Mouse (Mus musculus): ENCODE results near the gene Churc1.
"Not testable (repeated sequence)": the region's sequence is repeated elsewhere in the genome, so short reads cannot be mapped to it uniquely, and the experiment has no call there.

Gene Churc1

DNA sequence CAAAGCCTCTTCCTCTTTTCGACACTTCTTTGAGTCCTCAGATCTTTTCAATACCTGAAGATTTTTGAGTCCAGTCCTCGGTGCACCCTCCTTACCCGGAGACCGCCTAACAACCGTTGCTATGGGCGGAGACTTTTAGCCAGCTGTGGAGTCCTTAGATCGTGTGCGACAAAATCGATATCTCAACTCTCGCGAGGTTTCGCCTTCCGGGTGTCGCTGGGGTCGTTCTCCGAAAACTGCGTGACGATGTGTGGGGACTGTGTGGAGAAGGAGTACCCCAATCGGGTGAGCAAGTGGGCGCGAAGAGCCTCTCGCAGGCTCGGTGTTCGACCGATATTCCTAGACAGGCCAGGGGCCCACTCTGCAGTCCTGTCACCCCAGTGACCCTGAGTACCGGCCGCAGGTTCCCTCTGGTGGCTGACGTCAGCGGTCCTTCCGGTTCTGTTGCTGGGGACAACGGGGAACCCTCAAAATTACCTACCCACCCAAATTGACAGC, at the start of gene Churc1, which contains the start of gene Fntb:
TSS of gene Churc1 (plus strand) at position 185 of the 498 bp plus-strand sequence.
TSS of gene Fntb (plus strand) at position 236 of the 498 bp plus-strand sequence.
- peak; percentile 84 to 90 for DNase-seq (ENCODE audit: low spot score in 2 of 2)

DNA sequence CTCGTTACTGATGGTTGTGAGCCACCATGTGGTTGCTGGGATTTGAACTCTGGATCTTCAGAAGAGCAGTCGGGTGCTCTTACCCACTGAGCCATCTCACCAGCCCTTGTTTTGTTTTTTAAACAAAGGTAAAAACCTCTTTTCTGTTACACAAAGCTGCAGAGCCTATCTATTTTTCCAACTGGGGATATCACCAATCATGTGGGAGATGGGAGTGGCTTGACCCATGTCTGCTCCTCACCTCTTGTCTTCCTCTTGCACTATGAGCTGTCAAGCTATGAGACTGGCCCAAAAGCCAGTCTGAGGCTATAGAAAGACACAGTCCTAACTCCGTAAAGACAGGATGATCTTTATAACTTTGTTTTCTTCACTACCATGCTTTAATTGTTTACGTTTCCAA, 47.0 kb upstream of the Churc1 start:
- DNase-seq (ENCODE audit: low spot score in 2 of 2) = no peak

DNA sequence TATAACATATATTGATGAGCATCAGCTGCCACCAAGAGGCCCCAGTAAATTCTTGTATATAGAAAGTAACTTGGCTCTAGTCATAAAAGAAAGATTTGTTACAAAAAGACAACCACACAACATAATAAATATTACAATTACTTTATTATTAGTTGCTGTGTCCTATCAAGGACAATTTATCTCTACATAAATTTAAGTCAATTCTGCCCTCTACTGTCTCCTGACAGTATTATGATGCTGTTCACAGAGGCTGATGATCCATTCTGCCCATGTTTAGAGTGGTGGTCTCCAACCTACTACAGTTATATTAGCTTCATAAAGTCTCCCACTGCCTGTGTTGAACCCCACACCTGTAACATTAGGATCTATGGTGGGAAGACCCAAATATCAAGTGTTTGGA, 44.8 kb upstream of the Churc1 start:
- no peak for DNase-seq (ENCODE audit: low spot score in 2 of 2)

DNA sequence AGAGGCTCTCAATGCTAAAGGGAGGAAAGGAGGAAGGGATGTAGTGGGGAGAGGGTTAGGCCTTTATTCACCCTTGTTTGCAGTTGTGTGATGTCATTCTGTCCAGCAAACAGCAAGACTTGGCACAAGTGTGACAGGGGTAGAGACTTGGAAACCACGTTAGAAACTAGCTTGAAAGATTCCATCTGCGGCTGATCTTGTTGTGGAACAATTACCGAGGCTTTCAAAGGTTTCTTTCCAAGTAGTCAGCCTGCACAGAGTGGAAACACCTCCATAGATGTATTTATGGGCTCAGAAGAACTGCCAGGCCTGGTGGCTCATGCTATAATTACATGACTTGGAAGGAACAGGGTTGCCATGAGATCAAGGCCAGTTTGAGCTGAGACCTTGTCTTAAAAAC, 43.3 kb upstream of the Churc1 start:
- no peak for DNase-seq (ENCODE audit: low spot score in 2 of 2)

DNA sequence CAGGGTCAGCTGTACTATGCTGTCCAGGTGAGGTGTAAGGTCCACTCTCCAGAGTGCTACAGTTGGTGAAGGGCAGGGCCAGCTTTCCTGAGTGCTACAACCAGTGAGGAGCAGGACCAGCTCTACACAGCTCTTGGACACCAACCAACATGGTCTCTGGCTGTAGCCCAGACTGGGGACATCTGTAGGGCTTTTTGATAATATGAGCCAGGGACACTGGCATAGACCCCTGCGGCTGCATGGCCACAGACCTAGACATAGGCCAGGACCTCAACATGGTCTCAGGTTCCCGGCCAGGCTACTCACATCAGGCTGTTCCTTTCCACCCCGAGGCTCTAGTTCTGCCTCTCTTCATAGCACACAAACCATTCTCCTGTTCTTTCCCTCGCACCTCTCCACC, 37.4 kb upstream of the Churc1 start:
- no peak for DNase-seq (ENCODE audit: low spot score in 2 of 2)

DNA sequence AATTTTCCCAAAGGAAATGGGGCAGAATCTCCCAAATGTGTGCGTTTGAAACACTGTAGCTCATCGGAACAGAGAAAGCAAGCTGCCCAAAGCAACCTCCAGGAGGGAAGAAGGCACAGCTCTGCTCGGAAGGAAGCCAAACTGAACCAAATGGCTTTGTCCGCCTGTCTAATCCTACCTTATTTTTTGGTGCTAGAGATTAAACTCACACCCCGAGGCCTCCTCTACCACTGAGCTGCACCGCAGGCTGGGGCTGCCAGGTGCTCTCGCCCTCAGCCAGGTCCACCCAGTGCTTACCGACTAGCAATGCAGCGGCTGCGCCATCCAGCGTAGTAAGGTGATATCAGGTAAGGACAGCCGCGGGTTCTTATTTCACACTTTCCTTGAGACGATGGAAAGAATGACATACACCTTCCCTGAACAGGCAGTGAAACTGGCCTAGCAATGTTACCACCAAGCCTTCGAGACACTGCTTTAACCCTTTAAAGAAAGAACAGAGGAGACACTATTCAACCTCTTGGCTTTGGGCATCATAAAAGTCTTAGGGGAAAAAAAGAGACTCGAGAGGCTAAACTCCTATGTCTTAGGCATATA, 14.4 kb upstream of the Churc1 start:
- DNase-seq (ENCODE audit: low spot score in 2 of 2) = no peak

DNA sequence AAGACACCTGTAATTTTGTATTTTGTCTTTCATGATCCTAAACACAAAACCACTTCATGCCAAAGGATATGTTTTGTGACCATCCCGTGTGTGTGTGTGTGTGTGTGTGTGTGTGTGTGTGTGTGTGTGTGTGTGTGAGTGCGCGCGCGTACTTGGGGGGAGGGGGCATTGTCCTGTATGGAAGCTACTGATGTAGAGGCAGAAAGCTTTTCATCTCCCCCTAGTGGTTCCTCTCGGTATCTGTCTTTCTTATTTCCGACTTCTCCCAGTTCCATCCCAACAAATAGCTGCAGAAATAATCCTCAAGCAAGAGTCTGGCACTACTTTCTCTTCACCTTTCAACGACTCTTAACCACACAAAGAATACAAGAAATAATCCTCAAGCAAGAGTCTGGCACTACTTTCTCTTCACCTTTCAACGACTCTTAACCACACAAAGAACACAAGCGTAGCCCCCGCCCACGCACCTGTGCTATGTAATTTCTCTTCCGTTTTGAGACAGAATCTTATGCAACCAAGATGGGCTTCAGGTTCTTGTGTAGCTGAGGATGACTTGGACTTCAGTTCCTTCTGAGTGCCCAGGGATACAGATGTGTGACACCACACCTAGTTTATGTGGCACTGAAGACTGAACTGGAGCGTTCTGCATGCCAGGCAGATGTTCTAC, 12.6 kb upstream of the Churc1 start:
- DNase-seq (ENCODE audit: low spot score in 2 of 2) = no peak

DNA sequence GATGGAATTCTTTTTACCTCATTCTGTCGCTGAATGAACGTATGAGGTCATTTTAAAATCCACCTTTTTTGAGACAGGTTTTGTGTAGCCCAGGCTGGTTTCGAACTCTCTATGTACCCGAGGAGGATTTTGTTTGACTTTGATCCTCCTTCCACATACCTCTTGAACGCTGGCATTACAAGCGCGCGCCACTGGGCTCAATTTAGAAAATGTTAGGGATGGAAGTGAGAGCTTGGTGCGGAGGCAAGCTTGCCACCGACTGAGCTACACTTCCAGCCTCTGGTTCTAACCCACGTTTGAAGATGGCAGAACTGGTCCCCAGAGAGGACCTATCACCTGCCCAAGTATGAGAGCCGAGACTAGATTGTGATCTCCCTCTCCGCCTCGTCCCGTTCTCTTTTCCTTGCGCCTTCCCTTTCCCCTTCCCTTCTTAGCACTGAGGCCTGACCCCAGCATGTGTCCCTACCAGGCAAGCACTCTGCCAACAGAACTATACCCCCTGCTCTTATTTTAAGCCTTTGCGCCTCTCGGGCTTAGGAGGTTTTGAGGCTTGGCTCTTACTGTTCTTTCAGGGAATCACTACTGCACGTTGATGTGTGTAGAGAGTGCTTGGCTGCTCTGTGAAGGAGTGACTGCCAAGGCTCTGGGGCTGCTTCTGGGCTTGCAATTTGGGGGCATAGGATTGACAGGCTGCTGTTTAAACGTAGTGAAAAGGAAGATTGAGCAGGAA, 728 bp downstream of the Churc1 start:
- peak in 1 of 2 experiments; percentile 9 for DNase-seq (ENCODE audit: low spot score in 2 of 2)

DNA sequence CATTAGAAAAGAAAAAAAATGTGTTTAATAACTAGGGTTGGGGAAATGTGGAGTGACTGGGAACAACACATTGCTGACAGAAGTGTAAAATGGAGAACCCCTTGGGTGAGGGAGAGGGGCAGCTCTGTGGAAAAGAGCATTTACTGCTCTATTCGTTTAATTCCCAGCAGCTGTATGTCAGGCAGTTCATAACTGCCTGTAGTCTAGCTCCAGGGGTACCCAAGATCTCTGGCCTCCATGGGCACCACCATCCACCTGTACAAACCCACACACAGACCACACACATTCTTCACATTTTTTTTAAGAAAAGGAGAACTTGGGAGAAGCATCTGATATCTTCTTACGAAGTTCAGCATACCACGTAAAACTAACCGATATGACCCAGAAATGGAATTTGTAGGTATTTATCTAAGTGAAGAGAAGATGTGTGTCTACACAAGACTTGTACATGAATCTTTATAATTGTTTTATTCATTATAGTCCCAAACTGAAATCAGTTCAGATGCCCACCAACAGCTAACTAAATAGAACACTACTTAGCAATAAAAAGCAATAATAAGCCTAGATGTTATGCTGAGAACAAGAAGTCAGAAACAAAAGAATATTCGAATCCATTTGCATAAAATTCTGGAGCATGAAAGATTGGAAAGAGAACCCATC, 5.6 kb downstream of the Churc1 start:
- DNase-seq (ENCODE audit: low spot score in 2 of 2) = no peak

DNA sequence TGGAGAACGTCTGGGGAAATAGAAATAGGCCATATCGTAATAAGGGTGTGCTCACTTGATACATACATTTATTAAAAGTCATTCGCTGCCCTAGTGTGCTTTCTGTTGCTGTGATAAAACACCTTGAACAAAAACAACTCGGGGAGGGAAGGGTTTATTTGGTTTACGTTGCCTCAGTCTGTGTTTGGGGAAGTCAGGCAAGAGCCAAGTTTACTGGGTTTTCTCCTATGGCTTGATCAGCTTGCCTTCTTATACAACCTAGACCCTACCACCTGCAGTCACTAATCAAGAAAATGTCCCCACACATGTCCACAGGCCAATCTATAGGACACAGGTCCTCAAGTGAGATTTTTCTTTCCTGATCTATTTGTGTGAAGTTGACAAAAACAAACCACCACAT, 6.2 kb downstream of the Churc1 start:
- DNase-seq (ENCODE audit: low spot score in 2 of 2) = no peak

DNA sequence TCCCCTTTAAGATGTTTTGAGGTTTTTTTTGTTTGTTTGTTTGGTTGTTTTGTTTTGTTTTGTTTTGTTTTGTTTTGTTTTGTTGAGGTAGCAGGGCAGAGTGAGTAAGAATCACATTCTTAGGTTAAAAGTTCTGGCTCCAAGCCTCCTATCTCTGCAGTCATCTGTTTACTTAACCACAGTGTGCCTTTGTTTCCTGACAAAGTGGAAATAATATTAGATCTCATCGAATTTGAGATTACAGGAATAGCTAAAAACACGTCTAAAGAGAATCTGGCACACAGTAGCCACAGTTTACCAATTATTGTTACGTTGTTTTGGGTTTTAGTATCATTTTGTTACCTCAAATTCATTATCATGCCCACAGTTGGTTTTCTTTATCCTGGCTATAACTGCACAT, 9.3 kb downstream of the Churc1 start:
- DNase-seq (ENCODE audit: low spot score in 2 of 2) = no peak

DNA sequence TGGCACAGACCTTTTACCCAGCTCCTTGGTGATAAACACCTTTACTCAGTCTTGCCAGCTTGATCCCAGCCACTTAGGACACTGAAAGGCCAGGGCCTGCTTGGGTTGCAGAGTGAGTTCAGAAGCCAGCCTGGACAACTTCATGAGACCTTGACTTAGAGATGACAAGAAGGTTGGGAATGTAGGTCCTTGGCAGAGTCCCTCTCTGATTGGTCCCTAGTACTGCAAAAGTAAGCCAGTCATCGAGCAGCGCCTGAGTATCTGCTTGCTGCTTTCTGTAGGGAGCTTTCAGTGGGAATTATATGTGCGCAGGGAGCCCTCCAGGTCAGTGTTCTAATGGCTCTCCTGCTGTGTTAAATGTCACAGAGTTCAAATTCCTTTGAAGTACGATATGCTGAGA, 9.8 kb downstream of the Churc1 start:
- DNase-seq (ENCODE audit: low spot score in 2 of 2) = no peak

DNA sequence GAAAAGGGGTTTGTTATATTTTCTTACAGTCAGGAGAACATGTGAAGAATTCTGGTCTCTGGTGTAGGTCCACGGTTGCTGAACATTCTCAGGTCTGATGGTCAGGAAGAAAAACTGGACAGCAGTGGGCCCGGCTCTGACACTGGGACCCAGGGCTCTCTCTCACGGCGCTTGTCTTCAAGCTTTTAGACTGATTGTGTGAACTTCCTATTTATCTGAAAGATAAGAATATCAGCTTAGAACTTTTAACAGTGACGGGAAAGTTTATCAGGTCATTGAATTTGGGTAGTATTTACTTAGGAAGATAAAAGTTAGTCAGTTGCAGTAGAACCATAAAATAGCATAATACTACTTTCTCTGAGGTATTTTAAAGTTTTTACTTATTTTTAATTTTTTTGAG, 11.6 kb downstream of the Churc1 start:
- no peak for DNase-seq (ENCODE audit: low spot score in 2 of 2)

DNA sequence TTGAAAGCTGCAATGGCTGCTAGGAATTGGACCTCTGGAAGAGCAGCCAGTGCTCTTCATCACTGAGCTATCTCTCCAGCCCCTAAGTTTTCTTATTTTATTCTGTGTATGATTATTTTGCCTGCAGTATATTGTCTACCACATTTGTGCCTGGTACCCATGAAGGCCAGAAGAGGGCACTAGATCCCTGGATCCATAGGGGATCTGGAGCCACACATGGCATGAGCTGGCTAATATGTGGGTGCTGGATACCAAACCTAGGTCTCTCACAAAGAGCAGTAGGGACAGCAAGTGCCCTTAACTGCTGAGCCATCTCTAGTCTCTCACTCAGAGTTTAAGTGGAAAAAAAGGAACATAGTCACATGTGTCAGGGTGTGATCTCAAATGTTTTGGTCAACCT, 12.5 kb downstream of the Churc1 start:
- DNase-seq (ENCODE audit: low spot score in 2 of 2) = no peak

DNA sequence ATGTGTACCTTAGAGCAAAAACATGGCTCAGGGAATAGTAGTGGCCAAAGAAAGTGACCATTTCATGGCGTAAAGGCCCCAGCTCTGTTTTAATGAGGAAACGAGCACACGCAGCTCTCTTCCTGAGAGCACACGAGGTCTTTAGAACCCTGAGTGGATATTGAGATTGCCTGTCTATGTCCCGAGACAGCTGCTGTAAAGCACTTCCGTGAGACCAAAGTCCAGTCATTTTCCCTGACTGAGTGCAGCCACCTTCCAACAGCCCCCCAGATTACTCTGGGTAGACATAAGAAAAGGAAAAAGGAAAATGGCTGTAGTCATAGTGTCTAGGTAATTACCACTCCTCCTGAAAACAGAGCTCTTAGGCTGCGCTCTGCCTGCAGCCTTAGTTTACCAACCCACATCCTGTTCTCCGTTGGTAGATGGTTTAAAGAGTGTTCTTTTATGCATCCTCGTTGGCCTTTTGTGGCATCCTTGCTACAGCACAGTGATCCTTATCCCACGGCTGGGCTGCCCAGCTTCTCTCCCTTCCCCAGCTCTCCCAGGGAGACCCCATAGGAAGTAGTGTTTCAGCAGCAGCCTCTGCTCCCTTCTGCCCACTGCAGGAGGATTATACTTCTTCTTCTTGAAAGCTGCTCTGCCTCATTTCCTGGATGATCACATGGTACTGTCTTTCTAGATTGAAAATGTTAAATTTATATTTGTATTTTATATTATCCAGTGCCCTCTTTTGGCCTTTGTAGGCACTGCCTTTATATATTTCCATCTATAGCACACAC, 13.2 kb downstream of the Churc1 start:
- DNase-seq (ENCODE audit: low spot score in 2 of 2) = no peak

DNA sequence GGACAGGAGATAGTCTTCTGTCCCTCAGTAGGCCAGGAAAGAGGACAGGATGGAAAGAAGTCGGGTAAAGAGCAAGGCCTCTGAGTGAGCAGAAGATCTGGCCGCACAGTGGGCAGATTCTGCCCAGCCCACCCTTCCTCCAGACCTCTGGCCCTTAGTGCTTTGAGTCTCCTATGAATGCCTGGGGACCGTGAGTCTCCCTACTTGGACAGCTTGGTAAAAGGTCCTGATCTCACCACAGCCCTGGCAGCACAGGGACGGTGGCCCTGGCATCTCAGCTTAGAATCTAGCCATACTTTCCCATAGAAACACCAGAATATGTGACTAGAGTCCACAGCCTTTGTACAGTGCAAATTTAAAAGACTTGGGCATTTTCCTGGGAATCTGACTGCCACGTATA, 14.6 kb downstream of the Churc1 start:
- no peak for DNase-seq (ENCODE audit: low spot score in 2 of 2)

DNA sequence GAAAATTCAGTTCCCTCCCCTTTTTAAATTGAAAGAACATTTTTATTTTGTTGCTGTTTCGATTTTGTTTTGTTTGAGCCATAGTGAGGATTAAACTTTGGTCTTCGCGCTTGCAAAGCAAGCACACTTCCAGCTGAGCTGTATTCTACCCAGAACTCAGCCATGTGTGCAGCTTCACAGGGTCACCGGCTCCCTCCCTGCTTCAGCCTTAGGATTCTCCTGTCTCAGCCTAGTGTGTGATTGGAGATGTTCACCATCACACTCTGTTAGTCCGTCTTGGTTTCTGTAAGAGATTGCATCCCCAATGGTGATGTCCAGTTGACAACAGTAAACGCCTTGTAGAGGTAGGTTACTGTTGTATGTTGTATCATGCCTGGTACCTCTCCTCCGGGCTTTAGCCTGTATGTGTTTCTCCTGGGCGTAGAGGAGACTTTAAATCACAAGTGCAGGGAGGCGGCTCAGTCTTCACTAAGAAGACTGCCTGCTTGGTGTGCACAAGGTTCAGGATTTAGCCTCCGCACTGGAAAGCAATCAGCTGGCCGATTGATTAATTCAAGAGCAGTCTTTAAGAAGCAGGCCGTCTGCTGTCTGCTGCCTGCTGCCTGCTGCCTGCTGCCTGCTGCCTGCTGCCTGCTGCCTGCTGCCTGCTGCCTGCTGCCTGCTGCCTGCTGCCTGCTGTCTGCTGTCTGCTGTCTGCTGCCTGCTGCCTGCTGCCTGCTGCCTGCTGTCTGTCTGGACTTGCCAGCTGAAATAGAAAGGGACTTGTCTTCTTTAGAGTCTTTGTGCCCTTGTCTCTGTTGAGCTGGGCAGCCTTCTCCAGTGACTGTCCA, 15.5 kb downstream of the Churc1 start:
- DNase-seq (ENCODE audit: low spot score in 2 of 2) = no peak

DNA sequence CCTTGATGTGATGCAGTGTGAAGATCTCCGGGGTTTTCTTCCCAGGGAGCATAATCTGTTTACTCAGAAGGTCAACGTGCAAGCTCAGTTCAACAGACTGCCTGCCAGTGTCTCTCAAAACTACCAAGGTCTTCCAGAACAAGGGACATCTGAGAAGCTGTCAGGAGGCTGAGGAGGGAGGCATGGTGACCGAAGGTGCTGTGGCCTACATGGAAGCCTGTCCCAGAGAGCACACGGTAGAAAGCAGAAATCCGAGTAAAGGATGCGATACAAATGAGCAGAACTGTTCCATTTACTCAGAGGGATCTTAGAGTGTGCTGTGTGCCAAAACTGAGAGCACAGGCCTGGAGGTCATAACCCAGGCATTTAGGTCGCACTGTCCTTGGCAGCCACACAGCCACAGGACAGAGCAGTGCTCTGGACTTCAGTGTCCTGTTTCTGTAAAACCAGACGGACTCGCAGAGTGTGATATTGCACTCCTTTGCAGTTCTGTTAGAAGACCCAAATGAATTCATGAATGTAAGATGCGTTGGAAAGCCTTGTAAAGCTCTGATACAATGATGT, 18.8 kb downstream of the Churc1 start:
- no peak for DNase-seq (ENCODE audit: low spot score in 2 of 2)

DNA sequence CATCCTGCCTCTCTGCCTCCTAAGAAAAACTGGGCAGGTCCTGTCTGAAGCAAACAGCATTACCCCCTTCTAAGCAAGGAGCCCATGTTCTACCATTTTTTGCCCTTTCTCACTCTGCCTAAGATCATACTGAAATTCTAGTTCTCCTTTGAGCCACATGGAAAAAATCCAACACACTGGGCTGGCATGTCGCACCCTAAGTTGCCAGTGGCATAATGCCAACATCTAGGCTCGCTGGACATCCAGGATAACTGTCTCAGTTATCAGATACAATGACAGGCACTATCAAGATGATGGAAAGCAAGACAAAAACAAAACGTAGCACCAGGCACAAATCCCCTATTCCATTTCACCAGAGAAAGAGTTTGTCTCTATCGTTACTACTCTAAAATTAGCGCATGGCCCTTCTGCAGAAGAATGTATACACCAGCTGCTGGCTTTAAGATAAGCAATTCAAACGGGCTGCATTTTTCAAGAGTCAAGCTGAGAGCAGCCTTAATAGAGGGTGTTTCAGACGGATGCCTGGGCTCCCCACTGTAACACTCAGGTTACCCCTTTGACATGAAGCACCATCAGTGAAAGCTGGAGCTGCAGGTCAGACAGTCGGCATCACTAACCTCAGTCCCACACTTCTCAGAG, 25.2 kb downstream of the Churc1 start:
- DNase-seq (ENCODE audit: low spot score in 2 of 2) = no peak

DNA sequence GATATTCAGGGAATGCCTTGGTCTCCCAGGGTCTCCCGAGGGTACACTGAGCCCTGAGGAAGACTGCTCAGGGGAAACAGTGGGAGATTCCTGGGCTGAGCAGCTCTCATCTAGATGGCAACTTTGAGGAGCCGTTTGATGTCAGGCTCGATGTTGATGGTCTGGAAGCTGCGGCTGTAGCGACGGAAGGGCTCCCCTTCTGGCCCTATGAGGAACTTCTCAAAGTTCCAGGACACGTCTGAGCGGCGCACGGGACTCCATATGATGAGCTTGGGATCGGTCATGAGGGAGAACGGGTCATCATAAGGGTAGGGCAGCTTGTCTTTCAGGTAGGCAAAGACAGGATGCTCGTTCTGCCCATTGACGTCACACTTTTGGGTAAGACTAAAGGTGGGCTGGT, 27.2 kb downstream of the Churc1 start:
- not testable (repeated sequence) for DNase-seq (ENCODE audit: low spot score in 2 of 2)

All from urinary bladder, postnatal 36 days (tissue).